Mouse (Mus musculus) mature B cell (primary cell): ENCODE measurements at regions not wholly inside any gene's neighbourhood (a gene's known extent, or its start where the extent isn't known, plus 50 kb on each side); places are given as distances from the start of the nearest gene placed in this dataset.

Source experiments
- in situ Hi-C: fragments of 300-500 bp; cut with MboI; formaldehyde crosslinking; loops from 2 replicates; pipeline ENCODE4 v1.14.3; 2019

DNA sequence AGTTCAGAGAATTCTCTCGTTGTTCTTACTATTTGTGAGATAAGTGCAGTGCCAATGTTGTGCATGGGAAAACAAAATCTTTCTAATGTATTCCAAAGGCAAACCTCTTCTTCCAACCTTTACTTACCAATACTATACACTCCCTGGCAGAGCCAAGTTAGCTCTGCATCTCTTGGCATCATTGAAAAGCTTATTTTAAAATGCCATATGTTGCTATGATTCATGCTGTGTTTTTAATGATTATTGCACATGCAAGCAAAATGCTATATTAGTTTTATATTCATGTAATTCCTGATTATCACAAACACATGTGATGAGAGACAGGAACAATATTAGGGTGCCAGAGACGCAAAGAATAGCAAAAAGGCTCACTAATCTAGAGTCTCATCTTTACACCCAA, 64.3 kb upstream of the Pard3b start:
- in situ Hi-C loops: no loop called here

DNA sequence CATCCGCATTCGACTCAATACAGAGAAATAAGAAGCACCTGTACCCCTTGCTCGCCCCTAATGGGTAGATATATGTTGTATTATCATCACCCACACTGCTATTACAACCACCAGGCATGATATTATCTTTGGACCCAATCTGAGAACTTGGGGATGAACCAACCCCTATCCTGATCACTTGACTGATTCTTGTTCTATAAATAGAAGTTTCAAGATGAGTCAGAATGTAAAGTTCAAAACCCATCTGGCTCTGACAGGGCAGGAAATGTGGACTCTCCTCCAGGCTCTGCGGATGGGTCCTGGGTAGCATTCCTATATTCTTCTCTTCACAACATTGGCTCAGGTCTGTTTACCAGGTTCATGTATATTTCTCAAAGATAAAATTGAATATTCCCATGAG, 61.9 kb upstream of the Pard3b start:
- in situ Hi-C loops: no loop called here

DNA sequence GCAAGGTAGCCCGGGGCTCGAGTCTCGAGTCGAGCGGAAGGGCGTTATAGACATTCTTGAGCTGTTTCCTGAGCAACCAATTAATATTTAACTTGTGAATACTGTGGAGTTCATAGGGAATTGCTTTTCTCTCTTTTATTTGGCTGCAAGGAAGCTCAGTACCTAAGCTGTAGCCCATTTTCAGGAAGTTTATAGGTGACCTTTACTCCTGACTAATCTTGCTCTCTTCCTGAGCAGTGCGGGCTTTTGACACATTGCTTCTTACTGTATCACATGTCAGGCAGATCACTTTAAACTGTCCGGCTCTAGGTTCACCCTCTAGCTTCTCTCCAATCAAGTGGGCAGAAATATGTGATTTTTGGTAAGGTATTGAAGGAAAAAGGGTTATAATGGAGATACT, 51.4 kb upstream of the Pard3b start:
- in situ Hi-C loops: no loop called here
